Mouse (Mus musculus) MEL-GATA-1-ER (cell line): Measurements from ENCODE around the gene Dock6.

ENCODE experiments used
- DNase-seq: peaks from one replicate; pipeline ENCODE4 v3.0.0-alpha.2; 2012; ENCODE audit warnings: low read depth; ENCODE audit errors: extremely low read depth

Dock6 gene

GRCm38 (mm10) chr9:21846755-21847341 is 5.6 kb downstream of the Dock6 start:
- no peak for DNase-seq

DNA sequence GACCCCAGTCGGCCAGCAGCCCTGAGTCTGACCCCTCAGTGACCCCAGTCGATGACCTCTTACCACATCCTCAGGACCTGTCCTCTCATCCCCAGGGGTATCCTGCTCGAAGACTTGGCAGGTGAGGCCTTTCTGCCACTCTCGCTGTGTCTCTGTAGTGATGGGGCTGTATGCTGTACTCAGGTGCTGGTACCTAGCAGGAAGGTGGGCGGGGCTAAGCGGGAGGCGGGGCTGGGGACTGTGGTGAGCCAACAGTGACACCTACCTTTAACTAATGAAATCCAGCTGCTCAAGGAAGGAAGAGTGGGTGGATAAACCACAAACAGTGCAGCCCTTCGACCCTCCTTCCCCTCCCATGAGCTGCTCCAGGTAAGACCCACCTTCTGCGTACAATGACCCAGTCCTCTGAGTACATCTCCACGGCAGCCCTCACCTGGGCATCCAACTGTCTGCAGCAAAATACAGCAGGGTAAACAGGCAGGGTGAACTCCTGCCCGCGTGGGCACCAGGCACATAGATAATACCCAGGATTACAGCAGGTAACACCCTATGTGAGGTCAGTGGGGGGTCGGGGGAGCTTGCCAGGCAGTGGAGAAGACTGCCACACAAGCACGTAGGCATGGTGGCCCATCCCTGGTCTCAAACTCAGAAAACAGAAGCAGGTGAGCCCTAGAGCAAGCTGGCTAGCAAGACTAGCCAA is 6.9 kb downstream of the Dock6 start:
- DNase-seq: no peak

GRCm38 (mm10) chr9:21843086-21843485 is 9.3 kb downstream of the Dock6 start:
- DNase-seq: no peak

DNA sequence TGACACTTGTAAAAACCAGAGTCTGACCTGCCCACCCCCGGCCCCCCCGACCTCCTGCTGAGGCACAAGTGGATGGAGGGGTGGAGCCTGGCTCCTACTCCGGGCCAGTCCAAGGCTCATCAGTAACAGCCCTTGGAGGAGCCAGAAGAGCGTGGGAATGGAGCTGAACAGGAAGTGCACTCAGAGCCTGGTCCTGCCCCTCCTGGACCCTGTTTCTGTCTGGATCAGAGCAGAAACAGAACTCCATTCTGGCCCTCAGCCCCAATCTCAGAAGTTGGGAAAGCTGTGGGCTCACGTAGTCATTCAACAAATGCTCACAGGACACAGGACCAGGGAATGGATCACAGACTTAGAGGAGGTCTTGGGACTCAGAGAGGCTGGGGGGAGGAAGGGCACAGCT is 10.0 kb downstream of the Dock6 start:
- no peak for DNase-seq

- no peak for DNase-seq
Measured at GRCm38 (mm10) chr9:21841340-21841739, 11.1 kb downstream of the Dock6 start.

- peak; percentile 20 for DNase-seq
Measured at GRCm38 (mm10) chr9:21840115-21840787, 12.2 kb downstream of the Dock6 start.

DNA sequence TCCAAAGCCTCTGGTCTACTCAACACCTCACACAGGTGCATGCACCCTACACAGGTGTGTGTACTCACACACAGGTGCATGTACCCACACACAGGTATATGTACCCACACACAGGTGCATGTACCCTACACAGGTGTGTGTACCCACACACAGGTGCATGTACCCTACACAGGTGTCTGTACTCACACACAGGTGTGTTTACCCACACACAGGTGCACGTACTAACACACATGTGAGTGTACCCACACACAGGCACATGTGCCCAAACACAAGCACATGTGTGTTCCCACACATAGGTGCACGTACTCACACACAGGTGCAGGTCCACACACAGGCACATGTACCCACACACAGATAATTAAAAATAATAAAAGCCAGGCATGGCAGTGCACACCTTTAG is 14.7 kb downstream of the Dock6 start:
- no peak for DNase-seq

DNA sequence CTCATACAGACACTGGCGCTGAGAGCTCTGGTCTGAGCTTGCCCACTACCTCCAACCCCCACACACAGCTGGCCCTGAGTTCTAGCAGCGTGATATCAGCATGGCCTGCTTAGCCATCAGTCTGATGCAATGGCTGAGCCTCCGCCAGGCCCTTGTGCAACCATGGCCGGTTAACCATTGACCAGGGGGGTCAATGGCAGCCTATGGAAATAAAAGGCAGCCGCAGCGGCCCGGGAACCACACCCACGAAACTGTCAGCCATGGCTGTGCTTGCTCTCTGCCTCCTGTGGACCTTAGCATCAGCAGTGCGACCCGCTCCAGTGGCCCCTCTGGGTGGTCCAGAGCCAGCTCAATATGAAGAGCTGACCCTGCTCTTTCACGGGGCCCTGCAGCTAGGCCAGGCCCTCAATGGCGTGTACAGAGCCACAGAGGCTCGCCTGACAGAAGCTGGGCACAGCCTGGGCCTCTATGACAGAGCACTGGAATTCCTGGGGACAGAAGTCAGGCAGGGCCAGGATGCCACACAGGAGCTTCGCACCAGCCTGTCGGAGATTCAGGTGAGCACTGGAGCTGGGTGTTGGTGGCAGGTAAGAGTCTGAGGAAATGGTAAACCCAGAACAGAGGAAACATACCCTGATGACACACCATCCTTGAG is 17.1 kb downstream of the Dock6 start, which contains the start of gene Angptl8:
TSS of gene Angptl8 (plus strand) at position 253 of the 655 bp plus-strand sequence.
- DNase-seq: no peak

- DNase-seq: no peak
Measured at GRCm38 (mm10) chr9:21831558-21832240, 20.7 kb downstream of the Dock6 start.

GRCm38 (mm10) chr9:21830936-21831335 is 21.5 kb downstream of the Dock6 start:
- DNase-seq: no peak

DNA sequence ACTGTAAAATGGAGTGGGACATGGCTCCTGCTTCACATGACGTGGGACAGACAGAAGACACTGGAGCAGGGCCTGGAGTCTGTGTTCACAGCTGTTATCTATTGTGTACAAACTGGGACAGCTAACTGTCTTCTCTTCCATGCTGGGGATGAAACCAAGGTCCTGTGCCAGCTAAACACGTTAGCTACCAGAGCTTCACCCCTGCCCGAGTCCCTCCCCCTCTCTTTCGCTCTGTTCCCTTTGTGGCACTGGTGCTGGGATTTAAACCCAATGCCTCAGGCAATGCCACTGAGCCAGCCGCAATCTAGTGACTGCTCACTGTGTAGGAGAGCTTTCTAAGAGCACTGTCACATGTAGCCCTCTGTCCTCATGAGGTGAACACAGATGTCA is 22.0 kb downstream of the Dock6 start:
- no peak for DNase-seq

- no peak for DNase-seq
Measured at GRCm38 (mm10) chr9:21829834-21830460, 22.5 kb downstream of the Dock6 start.

DNA sequence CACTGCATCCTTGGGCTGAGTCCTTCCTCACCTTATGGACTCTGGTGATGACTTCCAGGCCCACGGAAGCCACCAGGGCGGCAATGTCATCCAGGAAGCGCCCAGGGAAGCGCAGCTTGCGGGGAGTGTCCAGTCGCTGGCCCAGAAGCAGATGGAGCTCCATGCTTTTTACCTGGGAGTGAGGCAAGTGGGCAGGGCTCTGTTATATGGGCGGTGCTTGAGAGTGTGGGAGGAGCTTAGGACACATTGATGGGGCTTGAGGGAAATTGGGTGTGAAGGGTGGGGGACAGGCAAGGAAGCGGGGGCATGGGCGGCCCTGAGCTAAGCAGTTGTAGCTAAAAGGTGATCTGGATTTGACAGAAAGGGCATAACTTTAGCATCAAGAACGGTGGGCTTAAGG is 28.1 kb downstream of the Dock6 start:
- DNase-seq: no peak

GRCm38 (mm10) chr9:21823957-21824356 is 28.5 kb downstream of the Dock6 start:
- no peak for DNase-seq

DNA sequence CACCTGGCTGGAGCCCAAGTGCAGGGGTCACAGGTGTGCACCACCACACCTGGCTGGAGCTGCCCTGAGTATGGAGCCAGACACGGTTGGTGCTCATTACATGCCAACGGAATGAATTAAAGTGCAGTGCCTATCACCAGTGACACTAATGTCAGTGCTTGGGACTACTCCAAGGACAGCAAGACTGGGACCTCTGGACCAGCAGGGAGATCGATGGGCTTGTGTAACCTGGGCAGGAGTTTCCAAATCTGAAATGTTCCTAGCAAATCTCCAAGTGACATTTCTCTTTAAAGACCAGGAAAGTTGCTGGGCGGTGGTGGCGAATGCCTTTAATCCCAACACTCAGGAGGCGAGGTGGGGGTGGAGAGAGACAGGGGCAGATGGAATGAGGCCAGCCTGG is 29.7 kb downstream of the Dock6 start:
- DNase-seq: no peak

- no peak for DNase-seq
Measured at GRCm38 (mm10) chr9:21820183-21820582, 32.3 kb downstream of the Dock6 start.

- DNase-seq: no peak
Measured at GRCm38 (mm10) chr9:21819181-21819729, 33.2 kb downstream of the Dock6 start.

DNA sequence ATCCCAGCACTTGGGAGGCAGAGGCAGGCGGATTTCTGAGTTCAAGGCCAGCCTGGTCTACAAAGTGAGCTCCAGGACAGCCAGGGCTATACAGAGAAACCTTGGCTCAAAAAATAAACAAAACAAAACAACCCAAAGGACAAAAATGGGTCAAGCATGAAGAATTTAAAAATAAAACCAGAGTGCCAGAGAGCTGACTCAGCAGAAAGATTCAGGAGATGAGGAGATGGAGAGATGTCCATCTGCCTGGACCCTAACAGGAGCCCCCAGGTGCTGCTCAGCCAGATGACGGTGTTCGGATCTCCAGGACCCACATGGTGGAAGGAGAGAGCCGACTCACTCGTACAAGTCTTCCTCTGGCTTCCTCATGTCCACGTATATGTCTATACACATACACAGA is 33.9 kb downstream of the Dock6 start:
- DNase-seq: no peak

DNA sequence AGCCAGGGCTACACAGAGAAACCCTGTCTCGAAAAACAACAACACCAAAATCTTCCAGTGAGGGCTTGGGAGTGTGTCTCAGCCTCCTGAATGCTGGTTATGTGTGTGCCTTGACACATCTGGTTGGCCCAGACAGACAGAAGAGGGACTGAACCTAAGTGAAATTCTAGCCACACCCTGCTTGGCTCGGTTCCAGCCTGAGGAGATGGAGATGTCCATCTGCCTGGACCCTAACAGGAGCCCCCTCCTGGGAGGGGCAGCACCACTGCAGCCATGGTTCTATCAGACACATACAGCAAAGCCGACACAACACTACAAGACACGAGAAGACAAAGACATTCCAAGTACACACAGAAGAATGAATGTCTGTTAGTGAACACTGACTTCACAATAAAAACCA is 34.3 kb downstream of the Dock6 start:
- no peak for DNase-seq

GRCm38 (mm10) chr9:21816716-21817305 is 35.6 kb downstream of the Dock6 start:
- DNase-seq: peak; percentile 36
